Mouse (Mus musculus) layer of hippocampus, postnatal 25 days (tissue): Measurements from ENCODE around the gene 6030458C11Rik. TPM values are rescaled to one million over a fixed set of nuclear protein-coding genes. Genes with fewer than 3 reads are reported as not detected.

Source experiments
- DNase-seq, 2 experiments: peaks; one replicate each; pipeline ENCODE4 v3.0.0; 2022; ENCODE audit warnings: mixed read lengths in 2 of 2, low spot score in 1 of 2; ENCODE audit errors: extremely low spot score in 1 of 2
- microRNA-seq, 2 experiments: library from miRNA; unstranded; fragments of <30 nt; microRNA quantifications; one replicate each; pipeline ENCODE4 v1.2.0; 2021
- total RNA-seq, 2 experiments: library from RNA; stranded (reverse); gene quantifications; 2 replicates each; pipeline ENCODE4 v1.2.3; 2021

Gene 6030458C11Rik
- total RNA-seq, 2 experiments from 2014 or later, result 25.5 to 26.5 TPM

DNA sequence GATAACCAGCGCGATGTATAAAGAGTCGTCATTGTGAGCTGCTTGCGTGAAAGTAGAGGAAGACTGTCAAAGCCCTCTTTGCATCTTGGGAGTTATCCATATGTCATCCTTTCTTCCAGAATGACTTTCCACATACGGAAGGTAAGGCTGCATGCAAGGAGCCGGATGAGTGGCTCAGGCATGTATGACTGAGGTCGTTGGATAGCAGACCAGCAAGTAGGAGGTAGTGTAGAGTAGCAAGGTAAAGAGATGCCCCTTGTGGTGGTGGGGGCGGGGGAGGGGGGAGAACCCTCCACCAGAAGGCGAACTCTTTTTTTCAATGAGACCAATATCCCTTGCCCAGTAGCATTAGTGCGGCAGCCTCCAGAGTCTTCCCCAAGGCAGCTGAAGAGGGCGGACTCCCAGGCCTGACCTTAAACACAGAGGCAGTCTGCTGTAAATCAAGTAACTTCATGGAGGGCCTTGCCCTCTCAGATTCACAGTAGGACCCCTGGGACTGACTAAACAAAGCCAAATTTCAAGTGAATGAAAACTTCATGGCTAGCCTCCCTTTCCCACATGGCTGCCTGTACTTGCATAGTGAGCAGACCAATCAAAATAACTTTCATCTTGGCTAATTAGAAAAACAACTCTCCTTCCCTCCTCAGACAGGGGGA is 62.1 kb downstream of the 6030458C11Rik start:
- no peak for DNase-seq

DNA sequence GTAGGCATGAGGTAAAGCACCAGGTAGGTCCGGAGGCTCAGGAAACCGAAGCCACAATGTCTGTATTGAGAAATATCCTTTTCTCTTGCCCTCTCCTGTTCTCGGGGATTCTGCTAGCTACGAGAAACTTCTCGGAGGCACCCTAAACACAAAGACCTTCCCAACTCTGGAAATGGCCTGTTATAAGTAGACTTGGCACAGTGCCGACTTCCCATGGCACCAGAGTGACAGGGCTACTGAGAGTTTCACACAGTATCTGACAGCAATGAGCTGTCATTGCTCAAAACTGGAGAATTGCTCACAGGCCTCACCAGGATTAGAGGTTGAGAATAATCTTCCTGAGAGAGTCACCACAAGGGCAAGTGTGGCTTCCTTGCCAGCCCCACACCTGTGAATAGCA is 63.7 kb downstream of the 6030458C11Rik start:
- no peak for DNase-seq

DNA sequence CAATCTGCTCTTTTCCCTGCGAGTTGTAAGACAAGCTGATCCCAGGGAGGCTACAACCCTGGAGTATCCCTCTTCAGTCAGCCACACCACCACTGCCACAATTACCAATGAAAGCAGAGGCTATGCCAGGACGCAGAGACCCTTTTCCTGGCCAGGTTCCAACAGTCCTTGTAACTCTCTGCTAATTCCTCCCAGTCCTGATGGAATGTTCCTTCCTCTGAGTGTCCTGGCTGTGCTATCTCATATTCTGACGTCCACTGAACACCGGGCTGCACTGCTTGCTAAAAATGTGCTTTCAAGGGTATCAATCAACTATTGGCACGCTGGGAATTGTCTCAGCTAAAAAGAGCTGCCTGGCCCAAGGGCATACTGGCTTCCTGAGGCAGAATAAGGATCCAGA is 66.0 kb downstream of the 6030458C11Rik start:
- DNase-seq, result no peak

Small RNAs within 50 kb of the gene (microRNA-seq; reads per million reads assigned to microRNA genes)
- 0 reads per million in 2 experiments for gene Gm47288

Other genes starting within 250 kb of the 6030458C11Rik start
- 10 to 100 TPM; 49.4 to 56.4 TPM for gene Pdzd2, start 84.7 kb downstream of the 6030458C11Rik start, total RNA-seq
- gene Drosha, start 166 bp upstream of the 6030458C11Rik start, total RNA-seq, result 10 to 100 TPM; 80.2 to 91.8 TPM